Mouse (Mus musculus): ENCODE data around the gene Stra8. TPM values are rescaled to one million over a fixed set of nuclear protein-coding genes. Genes with fewer than 3 reads are reported as not detected.
A peak's percentile ranks its signal among the peaks of the same experiment; 100 is the strongest.

Stra8 gene
- total RNA-seq (2014; rRNA removed; ENCODE audit: low replicate concordance) = not detected in 2 replicates
- not detected in 2 replicates for polyA plus RNA-seq (2015; fragmentation: Nextera tagmentation; extraction: Ambion mirVana)

GRCm38 (mm10) chr6:34919956-34920355 is at the start of gene Stra8:
TSS of gene Stra8 (plus strand) at chr6:34920163.
- WGBS = 52% methylated on average over 10 of the region's 10 CpGs
- Histone ChIP-seq H3K36me3 (replicated peaks; ENCODE audit: control insufficient read depth, insufficient read depth, low read length) (no peaks in the 10 kb centered on the region), H3K9me3 (replicated peaks; ENCODE audit: control insufficient read depth, low read length) (no peaks in the 10 kb centered on the region), H3K9ac (replicated peaks; ENCODE audit: low read depth, low read length) (no peak within 1 kb of the TSS), H3K4me1 (ENCODE audit: control insufficient read depth, insufficient read depth) (no peaks in the 10 kb centered on the region), H3K4me3 (ENCODE audit: low read depth, low read length) (no peak within 1 kb of the TSS), H3K27ac (ENCODE audit: low read depth) (no peak within 1 kb of the TSS), H3K27me3 (ENCODE audit: control insufficient read depth, insufficient read depth, low read length) (no peaks in the 10 kb centered on the region), H3K4me2 (ENCODE audit: low read depth, low read length) (no peak within 1 kb of the TSS)
- ATAC-seq (ENCODE audit: insufficient read depth, low read depth) (no peak), DNase-seq (ENCODE audit: low spot score) (no peak)
- TF ChIP-seq CTCF (IDR thresholded peaks at IDR 0.05; ENCODE audit: low read depth) = no peak
- no peak for TF ChIP-seq EP300 (IDR thresholded peaks at IDR 0.05; ENCODE audit: low read depth)

GRCm38 (mm10) chr6:34870724-34871123 is 49.2 kb upstream of the Stra8 start:
- no peaks in the 10 kb centered on the region for H3K9me3 ChIP-seq (replicated peaks; ENCODE audit: control insufficient read depth, low read length)
- TF ChIP-seq EP300 (IDR thresholded peaks at IDR 0.05; ENCODE audit: low read depth) = no peak
- no peak for TF ChIP-seq CTCF (IDR thresholded peaks at IDR 0.05; ENCODE audit: low read depth)
- WGBS = 62% methylated on average over 5 of the region's 5 CpGs
- no peak overlapping the region for H3K27ac ChIP-seq (ENCODE audit: low read depth)
- H3K4me3 ChIP-seq (ENCODE audit: low read depth, low read length) = no peak overlapping the region
- H3K4me1 ChIP-seq (ENCODE audit: control insufficient read depth, insufficient read depth) = peaks cover 4% of the 10 kb centered on the region
- no peak for DNase-seq (ENCODE audit: low spot score)
- H3K36me3 ChIP-seq (replicated peaks; ENCODE audit: control insufficient read depth, insufficient read depth, low read length) = no peaks in the 10 kb centered on the region
- no peaks in the 10 kb centered on the region for H3K27me3 ChIP-seq (ENCODE audit: control insufficient read depth, insufficient read depth, low read length)
- no peak overlapping the region for H3K4me2 ChIP-seq (ENCODE audit: low read depth, low read length)
- no peak for ATAC-seq (ENCODE audit: insufficient read depth, low read depth)
- H3K9ac ChIP-seq (replicated peaks; ENCODE audit: low read depth, low read length) = no peak overlapping the region

GRCm38 (mm10) chr6:34871929-34872328 is 48.0 kb upstream of the Stra8 start:
- no peak for ATAC-seq (ENCODE audit: insufficient read depth, low read depth)
- Histone ChIP-seq H3K27ac (ENCODE audit: low read depth) (no peak overlapping the region), H3K4me1 (ENCODE audit: control insufficient read depth, insufficient read depth) (peaks cover 15% of the 10 kb centered on the region), H3K4me3 (ENCODE audit: low read depth, low read length) (no peak overlapping the region), H3K4me2 (ENCODE audit: low read depth, low read length) (no peak overlapping the region), H3K27me3 (ENCODE audit: control insufficient read depth, insufficient read depth, low read length) (no peaks in the 10 kb centered on the region), H3K9ac (replicated peaks; ENCODE audit: low read depth, low read length) (no peak overlapping the region), H3K36me3 (replicated peaks; ENCODE audit: control insufficient read depth, insufficient read depth, low read length) (no peaks in the 10 kb centered on the region), H3K9me3 (replicated peaks; ENCODE audit: control insufficient read depth, low read length) (no peaks in the 10 kb centered on the region)
- TF ChIP-seq EP300 (IDR thresholded peaks at IDR 0.05; ENCODE audit: low read depth) = no peak
- no peak for TF ChIP-seq CTCF (IDR thresholded peaks at IDR 0.05; ENCODE audit: low read depth)
- DNase-seq (ENCODE audit: low spot score) = no peak
- WGBS = 90% methylated on average over 7 of the region's 7 CpGs

- H3K27ac ChIP-seq (ENCODE audit: low read depth) = peak overlapping the region; percentile 95
- H3K9ac ChIP-seq (replicated peaks; ENCODE audit: low read depth, low read length) = no peak overlapping the region
- H3K4me3 ChIP-seq (ENCODE audit: low read depth, low read length) = no peak overlapping the region
- H3K4me2 ChIP-seq (ENCODE audit: low read depth, low read length) = no peak overlapping the region
- peaks cover 20% of the 10 kb centered on the region for H3K4me1 ChIP-seq (ENCODE audit: control insufficient read depth, insufficient read depth)
- TF ChIP-seq EP300 (IDR thresholded peaks at IDR 0.05; ENCODE audit: low read depth) = no peak
- TF ChIP-seq CTCF (IDR thresholded peaks at IDR 0.05; ENCODE audit: low read depth) = no peak
- WGBS = 73% methylated on average over 10 of the region's 10 CpGs
- H3K36me3 ChIP-seq (replicated peaks; ENCODE audit: control insufficient read depth, insufficient read depth, low read length) = no peaks in the 10 kb centered on the region
- no peak for DNase-seq (ENCODE audit: low spot score)
- no peak for ATAC-seq (ENCODE audit: insufficient read depth, low read depth)
- H3K27me3 ChIP-seq (ENCODE audit: control insufficient read depth, insufficient read depth, low read length) = no peaks in the 10 kb centered on the region
- H3K9me3 ChIP-seq (replicated peaks; ENCODE audit: control insufficient read depth, low read length) = no peaks in the 10 kb centered on the region
Observed at GRCm38 (mm10) chr6:34872871-34873270, 47.1 kb upstream of the Stra8 start.

- H3K9ac ChIP-seq (replicated peaks; ENCODE audit: low read depth, low read length) = no peak overlapping the region
- H3K4me1 ChIP-seq (ENCODE audit: control insufficient read depth, insufficient read depth) = peaks cover 25% of the 10 kb centered on the region
- peak; percentile 24 for ATAC-seq (ENCODE audit: insufficient read depth, low read depth)
- H3K4me2 ChIP-seq (ENCODE audit: low read depth, low read length) = 0 out of 2 replicates have a peak overlapping the region, but pooled peaks have one; percentile 4
- no peaks in the 10 kb centered on the region for H3K27me3 ChIP-seq (ENCODE audit: control insufficient read depth, insufficient read depth, low read length)
- TF ChIP-seq CTCF (IDR thresholded peaks at IDR 0.05; ENCODE audit: low read depth) (peak; percentile 23; the same call in 1 of the 2 replicates), EP300 (IDR thresholded peaks at IDR 0.05; ENCODE audit: low read depth) (peak; percentile 87)
- WGBS = 30% methylated on average over 21 of the region's 21 CpGs
- peak overlapping the region; percentile 95 for H3K27ac ChIP-seq (ENCODE audit: low read depth)
- H3K4me3 ChIP-seq (ENCODE audit: low read depth, low read length) = no peak overlapping the region
- DNase-seq (ENCODE audit: low spot score) = peak; percentile 72
- no peaks in the 10 kb centered on the region for H3K9me3 ChIP-seq (replicated peaks; ENCODE audit: control insufficient read depth, low read length)
- H3K36me3 ChIP-seq (replicated peaks; ENCODE audit: control insufficient read depth, insufficient read depth, low read length) = no peaks in the 10 kb centered on the region
Observed at GRCm38 (mm10) chr6:34874101-34874921, 45.7 kb upstream of the Stra8 start.

Measured in heart, postnatal 0 days (tissue).